Mouse (Mus musculus) ES-E14 (cell line): ENCODE data around the gene Fastk.

Experiments
- CHD2 ChIP-seq: IDR thresholded peaks from 2 replicates; pipeline ENCODE4 v1.6.1; 2014; ENCODE audit warnings: mild to moderate bottlenecking, low read depth, low read length, inconsistent platforms
- HCFC1 ChIP-seq: IDR thresholded peaks from 2 replicates; pipeline ENCODE4 v1.6.1; 2012; ENCODE audit warnings: low read length, inconsistent platforms, borderline replicate concordance; ENCODE audit not compliant: insufficient read depth
- ZC3H11A ChIP-seq: IDR thresholded peaks from 2 replicates; pipeline ENCODE4 v1.6.1; 2012; ENCODE audit warnings: low read depth, mild to moderate bottlenecking, inconsistent platforms, low read length, borderline replicate concordance
- ZNF384 ChIP-seq: IDR thresholded peaks from 2 replicates; pipeline ENCODE4 v1.6.1; 2012; ENCODE audit warnings: low read depth, low read length, inconsistent platforms

- TF ChIP-seq ZNF384, result no peak
- no peak for TF ChIP-seq CHD2
- TF ChIP-seq ZC3H11A, result no peak
- TF ChIP-seq HCFC1, result no peak
Measured at GRCm38 (mm10) chr5:24452691-24453233, 7.7 kb upstream of the Fastk start.
